Mouse (Mus musculus): Measurements from ENCODE around the gene Chd3.

- TF ChIP-seq CTCF (IDR thresholded peaks at IDR 0.05; ENCODE audit: low read depth): no peak
- no peak for TF ChIP-seq EP300 (IDR thresholded peaks at IDR 0.05; ENCODE audit: low read depth)
Measured at GRCm38 (mm10) chr11:69332713-69333253, 36.4 kb downstream of the Chd3 start.

Data from liver, embryonic 14.5 days (tissue).